In the genomic region with DNA sequence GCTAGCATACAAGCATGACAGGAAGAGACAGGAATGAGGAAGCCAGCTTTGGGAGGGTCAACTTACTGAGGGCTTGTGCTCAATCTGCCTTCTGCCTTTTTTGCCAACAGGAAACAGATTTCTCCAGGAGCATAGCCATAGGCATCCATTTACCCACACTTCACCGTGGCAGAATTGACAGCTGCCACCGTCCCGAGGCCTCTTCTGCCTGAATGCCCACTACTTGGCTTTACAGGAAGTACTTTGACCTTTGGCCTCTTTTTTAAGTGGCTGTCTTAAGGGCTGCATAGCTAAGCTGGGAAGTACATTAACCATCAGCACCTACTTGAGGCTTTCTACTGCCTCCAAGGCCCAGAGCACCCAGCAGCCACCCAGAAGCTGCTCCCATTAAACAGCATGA, we compare ENCODE assay signal across 30 mouse cellular contexts.
DNase-seq lines count a peak whose midpoint lies in the region; ATAC-seq lines count a peak whose summit lies in the region.
"Had no signal": no experiment of that assay in that cellular context is flagged by ENCODE, and none has a peak within 500 bp of the region (broad histone marks: within the 10 kb centered on the region; RNA-seq: fewer than 3 reads in every experiment).

No protein-coding gene starts in this region.

- WGBS in midbrain, embryonic 15.5 days, result 35% methylated on average over 3 of the region's 3 CpGs

- no peaks in the 10 kb centered on the region for H3K27me3 ChIP-seq in midbrain, embryonic 15.5 days (replicated peaks)
- H3K27me3 ChIP-seq: embryonic facial prominence, embryonic 13.5 days; heart, embryonic 13.5 days; hindbrain, embryonic 15.5 days; liver, embryonic 12.5 days; neural tube, embryonic 12.5 days had no signal

- H3K4me2 ChIP-seq in midbrain, embryonic 15.5 days, result no peak overlapping the region
- H3K4me2 ChIP-seq: embryonic facial prominence, embryonic 13.5 days; forebrain, embryonic 15.5 days; heart, embryonic 13.5 days; hindbrain, embryonic 15.5 days; liver, embryonic 12.5 days; lung, embryonic 14.5 days; neural tube, embryonic 12.5 days had no signal

- H3K9ac ChIP-seq in midbrain, embryonic 15.5 days, result no peak overlapping the region
- H3K9ac ChIP-seq: embryonic facial prominence, embryonic 13.5 days; forebrain, embryonic 15.5 days; heart, embryonic 13.5 days; hindbrain, embryonic 15.5 days; liver, embryonic 12.5 days; lung, embryonic 14.5 days; neural tube, embryonic 12.5 days had no signal

- H3K27ac ChIP-seq in midbrain, embryonic 15.5 days, result no peak overlapping the region
- H3K27ac ChIP-seq: embryonic facial prominence, embryonic 13.5 days; forebrain, embryonic 10.5 days; forebrain, embryonic 15.5 days; heart, embryonic 13.5 days; hindbrain, embryonic 10.5 days; hindbrain, embryonic 15.5 days; liver, embryonic 12.5 days; midbrain, embryonic 10.5 days; neural tube, embryonic 12.5 days had no signal

- peak; percentile 70 for DNase-seq in heart, adult 11 months
- DNase-seq in heart, adult 9 months (ENCODE audit: low spot score in 2 of 2), result no peak
- peak; percentile 1 for DNase-seq in kidney, postnatal 14 days
- no peak for DNase-seq in kidney, postnatal 25 days
- peak; percentile 6 for DNase-seq in lung, postnatal 14 days
- DNase-seq in yolk sac, embryonic 10.5 days (ENCODE audit: low spot score), result peak; percentile 14
- DNase-seq: adrenal gland, postnatal 25 days; cerebellum, adult 2 months; cerebellum, postnatal 36 days; gastrocnemius, postnatal 25 days; heart, adult 18-20 months; heart, postnatal 10 days; kidney, adult 18-20 months; left cerebral cortex, postnatal 4 days; lung, embryonic 14.5 days; thymus, adult 2 months; thymus, postnatal 4 days had no signal

- no peak for ATAC-seq in midbrain, embryonic 15.5 days (replicated peaks)
- ATAC-seq: CD4-positive, CD25-positive, alpha-beta regulatory T cell, adult 4 months; forebrain, embryonic 15.5 days; inflammation-experienced regulatory T-cells, adult 6 months; liver, embryonic 12.5 days; midbrain, embryonic 16.5 days had no signal

- H3K4me1 ChIP-seq in midbrain, embryonic 15.5 days, result 0 out of 2 replicates have a peak, but pooled peaks cover 8% of the 10 kb centered on the region
- H3K4me1 ChIP-seq: hindbrain, embryonic 15.5 days; liver, embryonic 12.5 days; neural tube, embryonic 12.5 days had no signal

- H3K4me3 ChIP-seq in midbrain, embryonic 15.5 days, result no peak overlapping the region
- H3K4me3 ChIP-seq: embryonic facial prominence, embryonic 13.5 days; forebrain, embryonic 10.5 days; forebrain, embryonic 15.5 days; heart, embryonic 13.5 days; hindbrain, embryonic 10.5 days; hindbrain, embryonic 15.5 days; liver, embryonic 12.5 days; midbrain, embryonic 10.5 days; neural tube, embryonic 12.5 days had no signal

- no peaks in the 10 kb centered on the region for H3K36me3 ChIP-seq in midbrain, embryonic 15.5 days (replicated peaks)
- H3K36me3 ChIP-seq: embryonic facial prominence, embryonic 13.5 days; forebrain, embryonic 10.5 days; forebrain, embryonic 15.5 days; heart, embryonic 13.5 days; hindbrain, embryonic 10.5 days; hindbrain, embryonic 15.5 days; liver, embryonic 12.5 days; midbrain, embryonic 10.5 days; neural tube, embryonic 12.5 days had no signal

- H3K9me3 ChIP-seq in midbrain, embryonic 15.5 days, result no peaks in the 10 kb centered on the region
- H3K9me3 ChIP-seq: embryonic facial prominence, embryonic 13.5 days; forebrain, embryonic 10.5 days; forebrain, embryonic 15.5 days; heart, embryonic 13.5 days; hindbrain, embryonic 10.5 days; hindbrain, embryonic 15.5 days; liver, embryonic 12.5 days; midbrain, embryonic 10.5 days; neural tube, embryonic 12.5 days had no signal

Comparison
In these comparisons a context has a peak if more than half of its experiments do, and no peak if none do; other contexts are left out.
1. DNase-seq: peak in heart, adult 11 months (single experiment), kidney, postnatal 14 days (single experiment), lung, postnatal 14 days (single experiment) and yolk sac, embryonic 10.5 days (single experiment); none in heart, adult 9 months (0 of 2) and kidney, postnatal 25 days (0 of 2).